Mouse (Mus musculus) frontal cortex, postnatal 36 days (tissue): ENCODE measurements around the gene Serpinb6e.

Experiments used
- DNase-seq, 2 experiments: peaks; one replicate each; pipeline ENCODE4 v3.0.0; 2022; ENCODE audit warnings: low spot score in 2 of 2

Serpinb6e gene

DNA sequence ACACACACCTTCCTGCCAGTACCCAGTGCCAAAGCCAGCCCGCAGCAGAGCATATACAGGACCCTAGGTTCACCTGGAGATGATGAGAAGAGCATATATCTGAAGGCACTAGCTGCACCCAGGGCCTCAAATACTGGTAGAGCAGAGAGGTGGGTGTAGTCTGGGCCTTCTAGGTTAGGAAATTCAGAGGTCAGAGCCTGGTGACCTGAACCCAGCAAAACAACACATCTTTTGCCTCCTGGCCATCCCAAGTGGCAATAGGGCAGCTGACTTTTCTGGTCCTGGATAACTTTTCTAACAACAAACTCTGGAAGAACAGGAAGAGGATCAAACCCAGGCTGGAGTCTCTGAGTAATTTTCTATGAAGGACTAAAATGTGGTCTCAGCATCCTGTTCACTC lies at the start of gene Serpinb6e:
Gene Serpinb6e, minus strand, starts transcription at position 101 of the 400 bp plus-strand sequence.
- no peak for DNase-seq

DNA sequence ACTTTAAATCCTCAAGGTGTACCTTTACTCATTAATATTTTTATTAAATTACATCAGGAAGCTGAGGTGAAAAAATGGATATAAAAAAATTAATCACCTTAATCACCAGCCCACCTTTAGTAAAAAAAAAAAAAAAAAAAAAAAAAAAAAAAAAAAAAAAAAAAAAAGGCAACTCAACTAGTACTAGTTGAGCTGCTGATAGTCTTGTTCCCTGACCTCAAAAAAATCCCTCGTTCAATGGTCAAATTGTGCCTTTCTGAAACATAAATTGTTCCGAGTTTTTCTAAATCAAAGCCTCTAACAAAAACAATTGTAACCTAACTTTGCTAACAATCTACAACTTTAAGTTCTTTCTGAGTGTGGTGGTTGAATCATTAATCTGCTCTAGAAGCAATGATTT lies 12.5 kb downstream of the Serpinb6e start:
- no peak for DNase-seq

DNA sequence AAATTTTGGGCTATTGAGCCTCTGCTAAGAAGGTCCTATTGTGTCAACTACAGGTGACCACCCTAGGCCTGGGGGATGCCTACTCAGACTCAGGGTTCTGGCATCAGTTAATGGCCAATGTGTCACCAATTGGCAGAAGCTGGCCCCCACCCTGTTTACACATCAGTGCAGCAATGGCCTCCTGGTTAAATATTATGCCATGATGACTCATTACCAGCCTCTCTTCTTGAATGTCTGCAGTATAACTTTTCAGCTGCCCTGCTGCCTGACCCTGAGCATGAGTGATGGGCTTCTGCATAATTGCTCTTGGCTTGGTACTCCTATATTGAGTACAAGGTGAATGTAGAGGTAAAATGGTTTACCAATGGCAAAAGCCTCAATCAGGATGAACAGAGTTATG lies 19.8 kb downstream of the Serpinb6e start:
- DNase-seq: no peak

DNA sequence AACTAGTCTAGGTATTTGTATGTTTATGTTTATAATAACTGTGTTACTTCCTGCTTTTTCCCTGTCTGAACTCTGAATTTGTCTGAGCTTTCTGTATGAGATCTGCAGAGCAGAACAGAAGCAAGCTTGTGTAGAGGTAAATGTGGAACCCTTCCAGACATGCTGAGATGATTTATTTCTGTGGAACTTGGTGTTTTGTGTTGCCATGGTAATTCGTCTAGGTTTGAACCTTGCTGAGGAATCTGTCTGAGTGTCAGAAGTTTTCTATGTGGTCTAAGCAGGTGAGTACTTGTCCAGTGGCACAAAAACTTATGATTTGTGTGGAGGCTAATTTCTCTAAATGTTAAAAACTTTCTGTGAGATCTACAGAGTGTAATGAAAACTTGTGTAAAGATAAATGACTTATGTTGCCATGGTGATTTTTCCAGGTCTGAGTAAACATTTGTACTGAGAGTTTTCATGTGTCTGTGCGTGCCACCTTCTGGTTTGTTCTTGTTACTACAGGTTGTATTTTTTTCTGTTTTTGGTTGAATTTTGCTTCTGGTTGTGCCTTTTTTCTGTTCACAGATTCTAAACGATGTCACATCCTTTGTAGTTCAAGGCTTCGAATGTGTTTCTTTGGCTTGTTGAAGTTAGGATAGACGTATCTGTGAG lies 21.6 kb downstream of the Serpinb6e start:
- peak in 1 of 2 experiments; percentile 13 for DNase-seq
